13 mouse cellular contexts compared by ENCODE assay signal in genomic region chr14:21546351-21546750, GRCm38 (mm10).
DNase-seq lines count a peak whose midpoint lies in the region; ATAC-seq and TF ChIP-seq lines count a peak whose summit lies in the region.
"Had no signal": no experiment of that assay in that cellular context is flagged by ENCODE, and none has a peak within 500 bp of the region (broad histone marks: within the 10 kb centered on the region; RNA-seq: fewer than 3 reads in every experiment).

No protein-coding gene starts in this region.

- 0 out of 2 replicates have a peak overlapping the region, but pooled peaks have one; percentile 10 for H3K9ac ChIP-seq in forebrain, embryonic 11.5 days (ENCODE audit: low read length)
- H3K9ac ChIP-seq in hindbrain, embryonic 14.5 days: no peak overlapping the region
- H3K9ac ChIP-seq in midbrain, postnatal 0 days (replicated peaks; ENCODE audit: low read length, poor library complexity, severe bottlenecking): no peak overlapping the region

- intact Hi-C loops in left cerebral cortex, adult 2 months (cut with DNase I): no loop called here

- H3K27me3 ChIP-seq in forebrain, embryonic 11.5 days (ENCODE audit: control insufficient read depth, insufficient read depth, low read length): no peaks in the 10 kb centered on the region
- no peaks in the 10 kb centered on the region for H3K27me3 ChIP-seq in hindbrain, embryonic 14.5 days (ENCODE audit: control insufficient read depth, insufficient read depth, low read length)
- no peaks in the 10 kb centered on the region for H3K27me3 ChIP-seq in midbrain, postnatal 0 days (ENCODE audit: insufficient read depth, low read length)

- peaks cover 17% of the 10 kb centered on the region for H3K4me1 ChIP-seq in forebrain, embryonic 11.5 days (replicated peaks; ENCODE audit: control insufficient read depth, insufficient read depth, low read length)
- peaks cover 41% of the 10 kb centered on the region for H3K4me1 ChIP-seq in hindbrain, embryonic 14.5 days (replicated peaks; ENCODE audit: control insufficient read depth, insufficient read depth, low read length)
- H3K4me1 ChIP-seq in midbrain, postnatal 0 days (ENCODE audit: insufficient read depth, low read length): peaks cover 22% of the 10 kb centered on the region

- H3K27ac ChIP-seq in left cerebral cortex, adult 2 months: peak overlapping the region; percentile 22; the same call in 1 of the 2 replicates
- no peak overlapping the region for H3K27ac ChIP-seq in forebrain, embryonic 11.5 days (ENCODE audit: low read depth, low read length)
- H3K27ac ChIP-seq in hindbrain, embryonic 14.5 days: peak overlapping the region; percentile 11
- peak overlapping the region; percentile 47; the same call in 1 of the 2 replicates for H3K27ac ChIP-seq in midbrain, postnatal 0 days (ENCODE audit: low read depth, low read length)

- no peak for ATAC-seq in forebrain, embryonic 11.5 days (replicated peaks; ENCODE audit: low FRiP score)
- no peak for ATAC-seq in hindbrain, embryonic 14.5 days (ENCODE audit: low FRiP score)
- ATAC-seq in midbrain, postnatal 0 days (ENCODE audit: low FRiP score): no peak
- ATAC-seq: CD4-positive, CD25-positive, alpha-beta regulatory T cell, adult 4 months had no signal

- no peak for DNase-seq in left cerebral cortex, adult 2 months (ENCODE audit: extremely low spot score in 1 of 2, low spot score in 2 of 2)
- DNase-seq in left cerebral cortex, adult 8-10 months (ENCODE audit: low spot score in 2 of 2): no peak
- DNase-seq in forebrain, embryonic 11.5 days (ENCODE audit: low spot score): no peak
- DNase-seq in hindbrain, embryonic 14.5 days (ENCODE audit: low spot score): no peak
- no peak for DNase-seq in midbrain, postnatal 0 days (ENCODE audit: low spot score)
- DNase-seq in right cerebral cortex, adult 18-20 months: no peak
- no peak for DNase-seq in cerebellum, postnatal 36 days
- no peak for DNase-seq in layer of hippocampus, adult 9-11 months
- DNase-seq: cerebellum, postnatal 10 days; kidney, postnatal 36 days; liver; spleen, adult 18-20 months had no signal

- no peak for TF ChIP-seq CTCF in left cerebral cortex, adult 2 months (IDR thresholded peaks at IDR 0.05)
- TF ChIP-seq CTCF in midbrain, postnatal 0 days (IDR thresholded peaks at IDR 0.05): no peak

- no peak overlapping the region for H3K4me3 ChIP-seq in left cerebral cortex, adult 2 months
- no peak overlapping the region for H3K4me3 ChIP-seq in forebrain, embryonic 11.5 days (ENCODE audit: low read depth, low read length)
- H3K4me3 ChIP-seq in hindbrain, embryonic 14.5 days (replicated peaks; ENCODE audit: low read length): no peak overlapping the region
- no peak overlapping the region for H3K4me3 ChIP-seq in midbrain, postnatal 0 days (ENCODE audit: low read depth, low read length)

- no peak overlapping the region for H3K4me2 ChIP-seq in forebrain, embryonic 11.5 days (ENCODE audit: low read depth, low read length, severe bottlenecking)
- H3K4me2 ChIP-seq in hindbrain, embryonic 14.5 days (replicated peaks): no peak overlapping the region
- no peak overlapping the region for H3K4me2 ChIP-seq in midbrain, postnatal 0 days (ENCODE audit: low read depth, low read length, poor library complexity, severe bottlenecking)

- WGBS in forebrain, embryonic 11.5 days: 44% methylated on average over 3 of the region's 3 CpGs
- WGBS in hindbrain, embryonic 14.5 days: 25% methylated on average over 3 of the region's 3 CpGs
- WGBS in midbrain, postnatal 0 days: 22% methylated on average over 3 of the region's 3 CpGs

- H3K9me3 ChIP-seq in forebrain, embryonic 11.5 days (ENCODE audit: control insufficient read depth, low read length): no peaks in the 10 kb centered on the region; the same call in 1 of the 2 replicates
- H3K9me3 ChIP-seq in hindbrain, embryonic 14.5 days (ENCODE audit: control insufficient read depth, low read length): no peaks in the 10 kb centered on the region
- no peaks in the 10 kb centered on the region for H3K9me3 ChIP-seq in midbrain, postnatal 0 days (ENCODE audit: low read length)

- peaks cover 3% of the 10 kb centered on the region; the same call in 1 of the 2 replicates for H3K36me3 ChIP-seq in forebrain, embryonic 11.5 days (ENCODE audit: control insufficient read depth, insufficient read depth, low read length)
- H3K36me3 ChIP-seq in hindbrain, embryonic 14.5 days (replicated peaks; ENCODE audit: control insufficient read depth, insufficient read depth): peaks cover 6% of the 10 kb centered on the region; the same call in 1 of the 2 replicates
- H3K36me3 ChIP-seq in midbrain, postnatal 0 days (ENCODE audit: insufficient read depth, low read length): no peaks in the 10 kb centered on the region
